Mouse (Mus musculus) thymus, postnatal 10 days (tissue): ENCODE data around the gene Cutal.
A peak's percentile ranks its signal among the peaks of the same experiment; 100 is the strongest.

Experiments used
- DNase-seq, 2 experiments: peaks; one replicate each; pipeline ENCODE4 v3.0.0; 2021; ENCODE audit warnings: low spot score in 2 of 2

Gene Cutal

GRCm38 (mm10) chr2:34915103-34915502 is 40.9 kb downstream of the Cutal start:
- no peak for DNase-seq

- DNase-seq: peak; percentile 64 to 78
These were observed 45.9 kb downstream of the Cutal start for GRCm38 (mm10) chr2:34920144-34920543.

GRCm38 (mm10) chr2:34922729-34923128 is 48.5 kb downstream of the Cutal start:
- DNase-seq: no peak

GRCm38 (mm10) chr2:34927320-34927719 is 53.1 kb downstream of the Cutal start:
- DNase-seq: no peak

GRCm38 (mm10) chr2:34937460-34937859 is 63.3 kb downstream of the Cutal start:
- DNase-seq: no peak

GRCm38 (mm10) chr2:34938269-34939208 is 64.3 kb downstream of the Cutal start:
- DNase-seq: peak; percentile 50 to 57

GRCm38 (mm10) chr2:34940246-34940645 is 66.0 kb downstream of the Cutal start:
- DNase-seq: no peak

GRCm38 (mm10) chr2:34941061-34941675 is 67.0 kb downstream of the Cutal start:
- no peak for DNase-seq
